Mouse (Mus musculus): ENCODE data around the gene Kif14.

GRCm38 (mm10) chr1:136491681-136492080 lies 25.5 kb downstream of the Kif14 start:
- no peak for TF ChIP-seq POLR2A (IDR thresholded peaks at IDR 0.05; ENCODE audit: low read depth, low read length)
- no peak for TF ChIP-seq CTCF (IDR thresholded peaks at IDR 0.05; ENCODE audit: borderline replicate concordance, insufficient read depth, low read length)
